Mouse (Mus musculus) intestine, embryonic 14.5 days (tissue): ENCODE data around the gene Grid2ip. TPM values are rescaled to one million over a fixed set of nuclear protein-coding genes. Genes with fewer than 3 reads are reported as not detected.
A peak's percentile ranks its signal among the peaks of the same experiment; 100 is the strongest.

ENCODE experiments used
- ATAC-seq: fragments of 200-750 bp; cut with Nextera tagmentation; replicated peaks from 2 replicates; pipeline ENCODE4 v1.8.0; 2017; ENCODE audit warnings: low read depth, moderate number of reproducible peaks, moderate TSS enrichment, moderate library complexity; ENCODE audit not compliant: low FRiP score, low TSS enrichment
- DNase-seq: peaks from one replicate; pipeline ENCODE4 v3.0.0-alpha.2; 2018; ENCODE audit warnings: low spot score
- H3K27ac ChIP-seq: fragments of 300-500 bp; sonication (generic); 2 replicates; pipeline ENCODE4 v1.5.1; 2014; ENCODE audit warnings: low read depth, mild to moderate bottlenecking, control low read depth
- H3K27me3 ChIP-seq: fragments of 300-500 bp; sonication (generic); replicated peaks from 2 replicates; pipeline ENCODE4 v1.6.1; 2014; ENCODE audit warnings: low read length, control low read depth; ENCODE audit not compliant: control insufficient read depth, insufficient read depth
- H3K36me3 ChIP-seq: fragments of 300-500 bp; sonication (generic); 2 replicates; pipeline ENCODE4 v1.6.1; 2014; ENCODE audit warnings: low read length, control low read depth; ENCODE audit not compliant: control insufficient read depth, insufficient read depth
- H3K4me1 ChIP-seq: fragments of 300-500 bp; sonication (generic); replicated peaks from 2 replicates; pipeline ENCODE4 v1.6.1; 2014; ENCODE audit warnings: low read length, control low read depth, mixed read lengths; ENCODE audit not compliant: control insufficient read depth, insufficient read depth
- H3K4me2 ChIP-seq: fragments of 300-500 bp; sonication (generic); 2 replicates; pipeline ENCODE4 v1.6.1; 2014; ENCODE audit warnings: low read length
- H3K4me3 ChIP-seq: fragments of 300-500 bp; sonication (generic); 2 replicates; pipeline ENCODE4 v1.5.1; 2014; ENCODE audit warnings: low read depth, low read length, control low read depth, mixed read lengths
- H3K9ac ChIP-seq: fragments of 300-500 bp; sonication (generic); 2 replicates; pipeline ENCODE4 v1.6.1; 2014; ENCODE audit warnings: mild to moderate bottlenecking, low read length
- H3K9me3 ChIP-seq: fragments of 300-500 bp; sonication (generic); 2 replicates; pipeline ENCODE4 v1.6.1; 2016; ENCODE audit warnings: low read length, control low read depth; ENCODE audit not compliant: control insufficient read depth
- WGBS: fragments of 180-500 bp; shearing (Covaris S2); extraction: QIAGEN DNeasy Blood & Tissue Kit; methylation state at CpG from one replicate; pipeline ENCODE4 v1.1.7; 2014; 5-methylcytosine and 5-hydroxymethylcytosine counted together
- polyA plus RNA-seq: library from polyadenylated mRNA; unstranded; fragments of >200 nt; fragmentation: Nextera tagmentation; extraction: Ambion mirVana; gene quantifications from 2 replicates; pipeline ENCODE4 v1.2.1, GENCODE M21; 2014

Grid2ip gene
- polyA plus RNA-seq, 1 experiment from 2014 or later, result 0.30 TPM

DNA sequence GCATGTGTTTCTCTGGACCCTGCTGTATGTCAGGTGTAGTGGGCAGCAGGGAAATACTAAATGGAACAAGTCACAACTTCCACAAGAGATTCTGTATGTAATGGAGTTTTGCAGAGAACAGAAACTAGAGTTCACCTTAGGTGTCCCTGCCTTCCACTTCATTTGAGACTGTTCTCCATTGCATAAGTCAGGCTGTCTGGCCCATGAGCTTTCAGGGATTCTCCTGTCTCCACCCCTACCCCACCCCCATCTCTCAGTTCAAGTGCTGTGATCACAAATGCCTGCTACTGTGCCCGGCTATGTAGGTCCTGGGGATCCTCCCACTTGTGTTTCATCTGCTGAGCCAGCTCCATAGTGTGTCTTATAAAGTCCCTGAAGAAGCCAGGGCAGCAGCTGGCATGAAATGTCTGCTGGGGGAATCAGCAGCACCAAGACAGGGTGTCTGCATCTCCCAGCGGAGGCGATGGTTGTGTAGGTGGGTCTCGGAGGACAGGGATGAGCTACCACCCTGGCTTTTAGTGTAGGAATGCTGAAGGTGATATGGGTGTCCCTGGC lies 53.8 kb downstream of the Grid2ip start:
- Histone ChIP-seq H3K27me3 (no peaks in the 10 kb centered on the region), H3K4me3 (no peak overlapping the region), H3K4me1 (no peaks in the 10 kb centered on the region; the same call in 1 of the 2 replicates), H3K36me3 (peaks cover 79% of the 10 kb centered on the region), H3K27ac (no peak overlapping the region), H3K4me2 (no peak overlapping the region), H3K9ac (no peak overlapping the region), H3K9me3 (no peaks in the 10 kb centered on the region)
- no peak for ATAC-seq
- no peak for DNase-seq
- WGBS, result 82% methylated on average over 4 of the region's 4 CpGs

- no peak overlapping the region for H3K4me3 ChIP-seq
- DNase-seq (no peak), ATAC-seq (no peak)
- H3K9me3 ChIP-seq, result 0 out of 2 replicates have a peak, but pooled peaks cover 4% of the 10 kb centered on the region
- no peaks in the 10 kb centered on the region for H3K4me1 ChIP-seq
- WGBS, result 86% methylated on average over 4 of the region's 4 CpGs
- no peak overlapping the region for H3K9ac ChIP-seq
- peaks cover 61% of the 10 kb centered on the region for H3K36me3 ChIP-seq
- H3K4me2 ChIP-seq, result no peak overlapping the region
- no peaks in the 10 kb centered on the region for H3K27me3 ChIP-seq
- no peak overlapping the region for H3K27ac ChIP-seq
Measured at GRCm38 (mm10) chr5:143421484-143421883, 64.3 kb downstream of the Grid2ip start.

DNA sequence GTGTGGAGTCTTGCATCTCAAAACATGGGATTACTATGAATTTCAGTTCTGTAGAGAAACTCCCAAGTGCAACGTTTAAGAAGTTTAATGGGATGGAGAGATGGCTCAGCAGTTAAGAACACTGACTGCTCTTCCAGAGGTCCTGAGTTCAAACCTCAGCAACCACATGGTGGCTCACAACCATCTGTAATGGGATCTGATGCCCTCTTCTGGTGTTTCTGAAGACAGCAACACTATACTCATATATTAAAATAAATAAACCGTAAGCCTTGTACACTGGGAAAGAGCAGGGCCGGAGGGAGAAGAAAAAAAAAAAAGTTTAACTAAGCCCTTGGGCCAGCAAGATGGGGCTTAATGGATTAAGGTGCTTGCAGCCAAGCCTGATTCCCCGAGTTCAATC lies 65.9 kb downstream of the Grid2ip start:
- DNase-seq (no peak), ATAC-seq (0 out of 2 replicates have a peak, but pooled peaks have one; percentile 16)
- Histone ChIP-seq H3K4me3 (no peak overlapping the region), H3K27ac (no peak overlapping the region), H3K27me3 (no peaks in the 10 kb centered on the region), H3K4me1 (no peaks in the 10 kb centered on the region), H3K36me3 (peaks cover 46% of the 10 kb centered on the region), H3K9ac (no peak overlapping the region), H3K9me3 (no peaks in the 10 kb centered on the region), H3K4me2 (no peak overlapping the region)
- 67% methylated on average over 4 of the region's 4 CpGs for WGBS

DNA sequence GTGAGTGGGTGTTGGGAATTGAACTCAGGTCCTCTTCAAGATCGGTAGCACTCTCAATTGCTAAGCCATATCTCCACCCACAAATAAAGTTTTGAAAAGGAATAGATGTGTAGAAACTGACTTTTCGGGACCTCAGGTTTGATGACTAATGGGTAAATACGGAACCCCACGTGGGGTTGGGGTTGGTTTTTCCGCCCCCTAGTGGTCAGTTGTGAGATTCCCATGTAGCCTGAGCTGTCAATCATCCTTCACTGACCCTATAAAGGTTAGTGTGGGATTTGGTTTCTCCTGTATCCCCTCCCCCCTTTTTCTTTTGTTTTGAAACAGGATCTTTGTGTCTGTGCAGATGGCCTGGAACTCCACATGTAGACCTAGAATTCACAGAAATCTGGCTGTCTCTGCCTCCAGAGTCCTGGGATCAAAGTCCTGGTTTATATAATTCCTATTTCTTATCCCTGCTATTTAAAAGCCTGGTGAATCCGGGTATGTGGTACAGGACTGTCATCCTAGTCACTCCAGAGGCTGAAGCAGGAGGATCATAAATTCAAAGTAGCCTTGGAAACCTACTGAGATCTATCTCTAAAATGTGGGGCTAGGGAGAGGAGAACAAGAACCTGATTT lies 66.9 kb downstream of the Grid2ip start:
- Histone ChIP-seq H3K36me3 (peaks cover 36% of the 10 kb centered on the region), H3K4me3 (no peak overlapping the region), H3K27me3 (no peaks in the 10 kb centered on the region), H3K27ac (no peak overlapping the region), H3K9me3 (no peaks in the 10 kb centered on the region), H3K4me1 (no peaks in the 10 kb centered on the region), H3K9ac (no peak overlapping the region), H3K4me2 (no peak overlapping the region)
- DNase-seq (peak; percentile 78), ATAC-seq (no peak)
- WGBS, result 28% methylated on average over 6 of the region's 6 CpGs

DNA sequence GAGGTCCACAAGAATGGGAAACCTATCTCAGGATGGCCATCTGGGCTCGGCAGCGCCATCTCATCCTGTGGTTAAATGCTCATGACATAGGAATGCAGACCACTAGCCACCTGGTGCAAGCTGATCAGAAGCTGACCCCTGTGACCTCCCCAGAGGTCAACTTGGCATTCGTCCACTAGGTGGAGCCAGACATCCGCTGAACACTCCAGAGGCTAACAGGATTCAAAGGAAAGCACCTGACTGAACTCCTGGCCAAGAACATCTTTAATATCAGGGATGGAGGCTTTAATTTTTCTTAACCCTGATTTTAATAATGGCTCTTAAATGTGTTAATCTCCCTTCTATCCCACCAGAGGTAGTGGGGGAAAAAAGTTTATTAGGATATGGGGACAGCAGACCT lies 77.3 kb downstream of the Grid2ip start:
- Histone ChIP-seq H3K4me2 (no peak overlapping the region), H3K9me3 (no peaks in the 10 kb centered on the region), H3K9ac (no peak overlapping the region), H3K27ac (no peak overlapping the region), H3K4me1 (no peaks in the 10 kb centered on the region), H3K36me3 (no peaks in the 10 kb centered on the region), H3K27me3 (no peaks in the 10 kb centered on the region), H3K4me3 (no peak overlapping the region)
- 5% methylated on average over 4 of the region's 4 CpGs for WGBS
- DNase-seq (peak; percentile 86), ATAC-seq (no peak)

- Histone ChIP-seq H3K9ac (no peak overlapping the region), H3K36me3 (no peaks in the 10 kb centered on the region), H3K9me3 (no peaks in the 10 kb centered on the region), H3K4me2 (no peak overlapping the region), H3K4me3 (no peak overlapping the region), H3K27me3 (no peaks in the 10 kb centered on the region), H3K27ac (no peak overlapping the region), H3K4me1 (no peaks in the 10 kb centered on the region)
- 55% methylated on average over 3 of the region's 3 CpGs for WGBS
- no peak for DNase-seq
- ATAC-seq, result no peak
Measured at GRCm38 (mm10) chr5:143441298-143441697, 84.2 kb downstream of the Grid2ip start.

GRCm38 (mm10) chr5:143441753-143442152 lies 84.6 kb downstream of the Grid2ip start:
- DNase-seq (no peak), ATAC-seq (no peak)
- Histone ChIP-seq H3K9ac (no peak overlapping the region), H3K36me3 (no peaks in the 10 kb centered on the region), H3K27ac (no peak overlapping the region), H3K4me3 (no peak overlapping the region), H3K4me2 (no peak overlapping the region), H3K4me1 (no peaks in the 10 kb centered on the region), H3K9me3 (no peaks in the 10 kb centered on the region), H3K27me3 (no peaks in the 10 kb centered on the region)
- WGBS, result 85% methylated on average over 12 of the region's 12 CpGs
